Mouse (Mus musculus) liver, embryonic 13.5 days (tissue): ENCODE data around the gene Fat3. TPM values are rescaled to one million over a fixed set of nuclear protein-coding genes. Genes with fewer than 3 reads are reported as not detected.

Source experiments
- ATAC-seq: fragments of 200-750 bp; cut with Nextera tagmentation; 2 replicates; pipeline ENCODE4 v1.8.0; 2017; ENCODE audit warnings: low read depth, mild to moderate bottlenecking, moderate number of reproducible peaks, moderate library complexity
- DNase-seq: peaks from one replicate; pipeline ENCODE4 v3.0.0; 2022
- H3K27ac ChIP-seq: fragments of 300-500 bp; sonication (generic); 2 replicates; pipeline ENCODE4 v1.5.1; 2015; ENCODE audit warnings: moderate library complexity, mild to moderate bottlenecking, inconsistent platforms
- H3K27me3 ChIP-seq: fragments of 300-500 bp; sonication (generic); 2 replicates; pipeline ENCODE4 v1.6.1; 2015; ENCODE audit warnings: mild to moderate bottlenecking, inconsistent platforms
- H3K36me3 ChIP-seq: fragments of 300-500 bp; sonication (generic); 2 replicates; pipeline ENCODE4 v1.6.1; 2015; ENCODE audit warnings: mild to moderate bottlenecking, inconsistent platforms
- H3K4me1 ChIP-seq: fragments of 300-500 bp; sonication (generic); replicated peaks from 2 replicates; pipeline ENCODE4 v1.6.1; 2015; ENCODE audit warnings: inconsistent platforms
- H3K4me2 ChIP-seq: fragments of 300-500 bp; sonication (generic); 2 replicates; pipeline ENCODE4 v1.6.1; 2015; ENCODE audit warnings: inconsistent platforms, mild to moderate bottlenecking, moderate library complexity
- H3K4me3 ChIP-seq: fragments of 300-500 bp; sonication (generic); replicated peaks from 2 replicates; pipeline ENCODE4 v1.5.1; 2015; ENCODE audit warnings: mild to moderate bottlenecking, inconsistent platforms
- H3K9ac ChIP-seq: fragments of 300-500 bp; sonication (generic); 2 replicates; pipeline ENCODE4 v1.6.1; 2015; ENCODE audit warnings: mild to moderate bottlenecking, inconsistent platforms
- H3K9me3 ChIP-seq: fragments of 300-500 bp; sonication (generic); replicated peaks from 2 replicates; pipeline ENCODE4 v1.6.1; 2016; ENCODE audit warnings: inconsistent platforms
- WGBS: fragments of 180-500 bp; shearing (Covaris S2); methylation state at CpG from one replicate; pipeline ENCODE4 v1.1.7; 2015; ENCODE audit not compliant: insufficient replicate concordance; 5-methylcytosine and 5-hydroxymethylcytosine counted together
- polyA plus RNA-seq: library from polyadenylated mRNA; unstranded; fragments of >200 nt; fragmentation: Nextera tagmentation; extraction: Ambion mirVana; gene quantifications from 2 replicates; pipeline ENCODE4 v1.2.1, GENCODE M21; 2015

Gene Fat3
- polyA plus RNA-seq, 1 experiment from 2014 or later, result 0.07 TPM

- H3K9me3 ChIP-seq, result no peaks in the 10 kb centered on the region
- no peaks in the 10 kb centered on the region for H3K27me3 ChIP-seq
- no peaks in the 10 kb centered on the region for H3K36me3 ChIP-seq
- no peak for DNase-seq
- H3K9ac ChIP-seq, result no peak overlapping the region
- no peak for ATAC-seq
- H3K4me1 ChIP-seq, result no peaks in the 10 kb centered on the region
- no peak overlapping the region for H3K27ac ChIP-seq
- H3K4me2 ChIP-seq, result no peak overlapping the region
- H3K4me3 ChIP-seq, result no peak overlapping the region
Observed at GRCm38 (mm10) chr9:16306222-16306621, 194.9 kb downstream of the Fat3 start.

DNA sequence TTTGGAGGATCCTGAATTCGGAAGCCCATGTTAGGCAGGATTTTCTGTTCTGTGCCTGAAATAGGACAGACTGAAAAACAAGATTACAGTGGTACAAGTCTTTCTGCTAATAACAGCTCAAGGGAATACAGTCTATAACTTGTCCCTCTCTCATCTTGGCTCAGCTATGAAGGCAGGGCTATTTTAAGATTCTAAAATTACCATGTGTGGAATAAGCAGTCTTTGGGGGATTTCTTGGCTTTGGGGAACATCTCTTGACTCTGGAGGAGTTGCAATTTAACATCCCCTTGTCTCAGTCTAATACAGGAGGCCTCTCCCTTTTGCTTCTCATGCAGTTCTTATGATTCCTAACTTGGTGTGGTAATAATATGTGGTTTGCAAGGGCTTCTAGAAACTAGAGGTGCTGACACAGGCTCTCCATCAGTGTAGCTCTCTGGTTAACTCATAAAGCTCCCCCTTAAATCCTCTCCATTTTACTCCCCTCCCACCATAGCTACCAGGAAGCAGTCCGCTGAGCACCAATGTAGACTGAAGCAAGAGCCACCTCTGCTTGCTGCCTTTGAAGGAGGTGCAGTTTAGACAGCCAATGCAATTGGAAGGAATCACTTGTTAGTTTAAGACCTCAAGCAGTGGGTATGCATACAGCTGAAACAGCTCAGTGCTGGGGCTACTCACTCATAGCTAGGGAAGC is 195.5 kb downstream of the Fat3 start:
- Histone ChIP-seq H3K27me3 (no peaks in the 10 kb centered on the region), H3K27ac (no peak overlapping the region), H3K4me1 (no peaks in the 10 kb centered on the region), H3K36me3 (no peaks in the 10 kb centered on the region), H3K9ac (no peak overlapping the region), H3K4me3 (no peak overlapping the region), H3K9me3 (no peaks in the 10 kb centered on the region), H3K4me2 (no peak overlapping the region)
- no peak for ATAC-seq
- DNase-seq, result no peak
- 55% methylated on average over 2 of the region's 2 CpGs for WGBS

- no peak overlapping the region for H3K4me2 ChIP-seq
- DNase-seq, result no peak
- no peak overlapping the region for H3K27ac ChIP-seq
- 60% methylated on average over 2 of the region's 2 CpGs for WGBS
- H3K27me3 ChIP-seq, result no peaks in the 10 kb centered on the region
- no peak for ATAC-seq
- no peak overlapping the region for H3K9ac ChIP-seq
- H3K4me1 ChIP-seq, result no peaks in the 10 kb centered on the region
- H3K4me3 ChIP-seq, result no peak overlapping the region
- H3K36me3 ChIP-seq, result no peaks in the 10 kb centered on the region
- no peaks in the 10 kb centered on the region for H3K9me3 ChIP-seq
Observed at GRCm38 (mm10) chr9:16304949-16305348, 196.1 kb downstream of the Fat3 start.

GRCm38 (mm10) chr9:16302484-16302883 is 198.6 kb downstream of the Fat3 start:
- Histone ChIP-seq H3K9me3 (no peaks in the 10 kb centered on the region), H3K36me3 (no peaks in the 10 kb centered on the region), H3K4me3 (no peak overlapping the region), H3K4me1 (no peaks in the 10 kb centered on the region), H3K27me3 (no peaks in the 10 kb centered on the region), H3K9ac (no peak overlapping the region), H3K4me2 (no peak overlapping the region), H3K27ac (no peak overlapping the region)
- no peak for ATAC-seq
- DNase-seq, result no peak
- WGBS, result 50% methylated on average over 3 of the region's 3 CpGs

- Histone ChIP-seq H3K4me3 (no peak overlapping the region), H3K27ac (no peak overlapping the region), H3K9me3 (no peaks in the 10 kb centered on the region), H3K27me3 (no peaks in the 10 kb centered on the region), H3K4me1 (no peaks in the 10 kb centered on the region), H3K9ac (no peak overlapping the region), H3K4me2 (no peak overlapping the region), H3K36me3 (no peaks in the 10 kb centered on the region)
- WGBS, result 60% methylated on average over 3 of the region's 3 CpGs
- no peak for DNase-seq
- no peak for ATAC-seq
Observed at GRCm38 (mm10) chr9:16297935-16298334, 203.2 kb downstream of the Fat3 start.

DNA sequence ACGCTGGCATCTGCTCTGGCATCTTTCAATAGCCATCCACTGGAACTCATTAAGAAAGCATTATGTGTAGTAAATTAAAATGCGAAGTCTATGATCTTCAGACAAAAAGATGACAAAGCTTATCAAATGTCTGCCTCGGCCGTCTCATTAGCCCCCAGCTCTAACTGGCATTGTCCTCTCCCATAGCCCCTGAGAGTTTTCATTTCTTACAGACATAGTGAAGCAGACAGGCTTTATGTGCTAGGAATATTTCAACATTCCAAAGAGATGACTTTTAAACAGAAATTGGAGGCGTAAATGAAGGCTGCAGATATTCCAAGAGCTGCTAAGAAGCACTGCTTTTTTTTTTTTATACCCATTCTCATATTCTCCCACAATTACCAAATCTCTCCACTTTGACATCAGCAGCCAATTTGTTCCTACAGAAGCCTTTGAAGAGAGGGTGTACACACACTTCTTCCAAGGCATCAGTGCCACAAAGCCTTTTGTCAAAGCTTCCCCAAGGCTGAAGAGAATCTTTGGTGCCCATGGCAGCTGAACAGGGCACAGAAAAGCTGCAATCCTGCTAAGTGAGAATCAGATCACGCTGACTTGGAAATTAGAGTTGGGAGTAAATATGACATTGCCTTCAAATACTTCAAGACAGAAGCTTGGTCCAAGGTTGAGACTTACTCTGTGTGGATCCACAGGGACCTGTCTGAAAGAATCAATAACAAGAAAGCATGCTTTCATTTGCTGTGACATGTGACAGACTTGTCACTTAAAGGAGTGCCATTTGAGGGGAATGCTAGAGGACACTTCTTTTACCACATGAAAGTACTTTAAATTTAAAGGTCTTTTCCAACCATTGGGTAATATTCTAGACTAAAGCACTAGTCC is 206.9 kb downstream of the Fat3 start:
- Histone ChIP-seq H3K9ac (no peak overlapping the region), H3K4me3 (no peak overlapping the region), H3K36me3 (no peaks in the 10 kb centered on the region), H3K27me3 (no peaks in the 10 kb centered on the region), H3K27ac (no peak overlapping the region), H3K4me2 (no peak overlapping the region), H3K4me1 (no peaks in the 10 kb centered on the region), H3K9me3 (no peaks in the 10 kb centered on the region)
- no peak for ATAC-seq
- WGBS, result 64% methylated on average over 6 of the region's 6 CpGs
- no peak for DNase-seq

DNA sequence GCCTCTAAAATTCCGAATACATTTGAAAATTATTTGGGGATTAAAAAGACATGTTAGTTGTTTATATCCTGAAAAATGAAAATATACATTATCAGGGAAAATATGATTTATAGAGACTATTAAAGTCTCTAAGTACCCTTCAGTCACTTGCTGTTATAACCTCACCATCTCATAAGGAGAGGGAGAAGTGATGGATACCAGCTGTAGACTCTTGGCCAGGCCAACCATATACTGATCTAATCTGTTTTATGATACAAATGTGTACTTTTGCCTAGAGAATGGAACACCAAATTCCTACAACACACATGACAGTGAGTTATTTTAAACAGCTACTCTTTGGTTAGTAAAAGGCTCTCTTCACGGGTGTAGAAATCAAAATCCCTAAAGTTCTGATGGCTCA is 208.6 kb downstream of the Fat3 start:
- DNase-seq, result no peak
- no peak for ATAC-seq
- WGBS, result 47% methylated on average over 2 of the region's 2 CpGs
- H3K9me3 ChIP-seq, result no peaks in the 10 kb centered on the region
- no peak overlapping the region for H3K27ac ChIP-seq
- no peak overlapping the region for H3K9ac ChIP-seq
- no peak overlapping the region for H3K4me3 ChIP-seq
- no peaks in the 10 kb centered on the region for H3K27me3 ChIP-seq
- H3K36me3 ChIP-seq, result no peaks in the 10 kb centered on the region
- no peak overlapping the region for H3K4me2 ChIP-seq
- H3K4me1 ChIP-seq, result no peaks in the 10 kb centered on the region

DNA sequence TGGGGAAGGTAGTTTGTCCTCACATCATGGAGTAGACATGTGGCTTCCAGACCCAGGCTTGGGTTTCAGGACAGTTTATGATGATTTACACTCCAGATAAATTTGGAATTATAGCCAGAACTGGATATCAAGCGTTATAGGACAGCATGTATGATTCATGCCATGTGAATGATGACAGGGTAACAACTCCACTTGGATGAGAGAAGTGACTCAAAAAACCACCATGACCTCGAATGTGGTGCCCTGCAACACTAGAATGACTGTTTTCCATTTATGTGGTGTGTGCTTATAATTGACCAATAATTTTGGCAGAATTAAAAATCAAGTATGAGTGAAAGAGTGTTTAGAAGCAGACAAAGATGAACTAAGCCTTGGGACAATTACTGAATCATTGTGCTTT is 210.2 kb downstream of the Fat3 start:
- Histone ChIP-seq H3K4me3 (no peak overlapping the region), H3K36me3 (no peaks in the 10 kb centered on the region), H3K27me3 (no peaks in the 10 kb centered on the region), H3K4me2 (no peak overlapping the region), H3K4me1 (no peaks in the 10 kb centered on the region), H3K9ac (no peak overlapping the region), H3K9me3 (no peaks in the 10 kb centered on the region), H3K27ac (no peak overlapping the region)
- ATAC-seq (no peak), DNase-seq (no peak)
- WGBS, result 41% methylated on average over 2 of the region's 2 CpGs

GRCm38 (mm10) chr9:16283033-16283432 is 218.1 kb downstream of the Fat3 start:
- no peaks in the 10 kb centered on the region for H3K9me3 ChIP-seq
- H3K4me3 ChIP-seq, result no peak overlapping the region
- H3K27ac ChIP-seq, result no peak overlapping the region
- ATAC-seq (no peak), DNase-seq (no peak)
- no peaks in the 10 kb centered on the region for H3K36me3 ChIP-seq
- no peaks in the 10 kb centered on the region for H3K27me3 ChIP-seq
- no peaks in the 10 kb centered on the region for H3K4me1 ChIP-seq
- H3K4me2 ChIP-seq, result no peak overlapping the region
- no peak overlapping the region for H3K9ac ChIP-seq
- WGBS, result 33% methylated on average over 1 of the region's 1 CpGs

DNA sequence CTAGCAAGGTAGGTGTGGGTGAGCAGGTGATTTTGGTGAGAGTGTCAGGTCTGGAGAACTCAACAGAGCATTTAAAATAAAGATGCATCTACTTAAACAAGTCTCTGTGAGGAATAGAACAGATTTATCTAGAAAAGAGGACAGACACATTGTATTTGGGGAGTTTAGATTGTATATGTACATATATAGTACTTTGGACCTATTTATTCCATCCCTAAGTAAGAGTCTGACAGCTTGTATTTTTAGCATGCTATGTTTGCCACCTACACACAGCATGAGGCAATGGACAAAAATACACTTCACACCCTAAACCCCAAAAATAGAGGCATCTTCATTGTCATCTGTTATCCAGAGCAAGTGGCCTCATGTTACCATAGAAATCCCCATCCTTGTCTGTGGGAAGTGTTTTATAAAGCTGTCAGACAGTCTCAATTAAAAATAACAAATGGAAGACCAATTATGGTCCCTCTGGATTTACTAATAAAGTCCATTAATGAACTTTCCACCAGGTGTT is 218.7 kb downstream of the Fat3 start:
- no peak overlapping the region for H3K9ac ChIP-seq
- H3K4me1 ChIP-seq, result no peaks in the 10 kb centered on the region
- no peak overlapping the region for H3K4me3 ChIP-seq
- H3K27ac ChIP-seq, result no peak overlapping the region
- H3K4me2 ChIP-seq, result no peak overlapping the region
- ATAC-seq (no peak), DNase-seq (no peak)
- H3K36me3 ChIP-seq, result no peaks in the 10 kb centered on the region
- no peaks in the 10 kb centered on the region for H3K9me3 ChIP-seq
- no peaks in the 10 kb centered on the region for H3K27me3 ChIP-seq

- no peaks in the 10 kb centered on the region for H3K4me1 ChIP-seq
- H3K27me3 ChIP-seq, result no peaks in the 10 kb centered on the region
- H3K9ac ChIP-seq, result no peak overlapping the region
- no peak overlapping the region for H3K4me2 ChIP-seq
- 55% methylated on average over 2 of the region's 2 CpGs for whole genome bisulfite sequencing
- H3K9me3 ChIP-seq, result no peaks in the 10 kb centered on the region
- H3K36me3 ChIP-seq, result no peaks in the 10 kb centered on the region
- H3K27ac ChIP-seq, result no peak overlapping the region
- no peak for ATAC-seq
- H3K4me3 ChIP-seq, result no peak overlapping the region
- no peak for DNase-seq
Observed at GRCm38 (mm10) chr9:16275589-16275988, 225.5 kb downstream of the Fat3 start.

- 53% methylated on average over 4 of the region's 4 CpGs for WGBS
Observed at GRCm38 (mm10) chr9:16274130-16274529, 227.0 kb downstream of the Fat3 start.

More at GRCm38 (mm10) chr9:16274130-16274529, 227.0 kb downstream of the Fat3 start:
- Histone ChIP-seq H3K27ac (no peak overlapping the region), H3K4me1 (no peaks in the 10 kb centered on the region), H3K9me3 (no peaks in the 10 kb centered on the region), H3K9ac (no peak overlapping the region), H3K27me3 (no peaks in the 10 kb centered on the region), H3K4me3 (no peak overlapping the region), H3K36me3 (no peaks in the 10 kb centered on the region), H3K4me2 (no peak overlapping the region)
- ATAC-seq (no peak), DNase-seq (no peak)
